Mouse (Mus musculus) kidney, adult 18-20 months (tissue): ENCODE results near the gene Tmcc2.

Experiments
- DNase-seq: peaks from one replicate; pipeline ENCODE4 v3.0.0; 2021

Tmcc2 gene

DNA sequence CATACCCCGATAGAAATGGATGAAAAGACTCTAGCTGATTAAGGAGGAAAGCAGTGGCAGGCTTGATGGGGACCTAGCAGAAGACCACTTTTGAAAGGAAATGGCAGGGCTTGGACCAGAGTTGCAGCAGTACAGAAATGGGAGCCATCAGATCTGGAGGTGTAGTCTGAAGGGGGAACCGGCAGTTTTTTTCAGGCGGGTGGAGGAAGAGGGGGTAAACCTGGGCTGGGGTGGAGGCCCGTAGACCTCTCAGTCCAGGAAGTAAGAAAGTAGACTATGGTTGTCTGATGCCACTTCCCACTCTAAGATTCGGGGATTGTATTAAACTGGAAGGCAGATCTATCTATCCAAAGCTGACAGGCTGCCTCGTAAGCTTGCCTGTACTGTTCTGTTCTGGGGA, 54.2 kb downstream of the Tmcc2 start:
- DNase-seq, result no peak

DNA sequence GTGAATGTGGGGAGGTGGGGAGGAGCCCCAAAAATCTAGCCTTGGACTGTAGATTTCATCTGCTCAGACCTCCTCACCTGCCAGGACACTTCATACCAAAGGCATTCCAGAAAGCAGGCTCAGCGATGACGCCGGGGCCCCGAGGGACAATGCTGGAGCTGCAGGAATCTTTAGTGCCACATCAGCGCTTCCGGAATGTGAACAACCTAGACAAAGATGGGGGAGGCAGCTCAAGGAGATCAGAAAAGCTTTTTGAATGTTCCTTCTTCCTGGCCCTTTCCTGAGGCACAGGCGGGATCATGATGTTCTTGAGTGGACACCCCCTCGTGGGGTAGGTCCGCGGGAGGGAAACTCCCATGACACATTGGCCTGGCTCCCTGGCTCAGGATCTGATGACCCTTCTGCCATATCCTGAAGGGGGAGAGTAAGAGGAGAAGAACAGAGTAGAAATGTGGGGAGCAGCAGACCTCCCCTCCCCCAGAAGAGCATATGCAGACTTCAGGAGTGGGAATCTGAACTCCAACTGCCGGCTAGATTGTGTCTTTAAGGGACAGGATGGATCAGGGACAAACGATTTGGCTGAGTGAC, 55.6 kb downstream of the Tmcc2 start:
- peak; percentile 77 for DNase-seq

DNA sequence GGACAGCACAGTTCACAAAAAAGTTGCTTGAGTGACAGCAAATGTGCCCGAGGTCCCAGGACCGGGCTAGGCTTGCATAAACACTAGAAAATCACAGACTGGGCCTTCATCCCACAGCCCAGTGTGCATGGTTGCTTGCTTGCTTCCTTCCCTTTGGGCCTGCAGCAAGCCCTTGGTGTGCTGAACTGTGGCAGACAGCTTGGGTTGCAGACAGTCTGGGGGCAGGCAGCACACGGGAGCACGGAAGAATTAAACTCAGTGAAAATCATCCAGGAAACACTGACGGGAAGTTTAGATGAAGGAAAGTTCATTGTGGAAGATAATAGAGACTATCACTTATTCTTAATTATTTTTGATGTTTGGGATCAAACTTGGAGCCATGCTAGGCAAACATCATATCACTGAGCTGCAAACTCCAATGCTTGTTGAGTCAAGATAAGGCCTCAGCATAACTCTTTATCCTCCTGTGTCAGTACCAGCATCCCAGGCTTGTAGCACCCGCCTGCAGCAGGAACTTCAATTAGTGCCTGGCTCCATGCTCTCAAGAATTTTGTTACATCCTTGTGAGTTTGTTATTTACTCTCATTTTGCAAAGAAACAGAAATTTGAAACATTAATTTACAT, 56.8 kb downstream of the Tmcc2 start:
- no peak for DNase-seq

DNA sequence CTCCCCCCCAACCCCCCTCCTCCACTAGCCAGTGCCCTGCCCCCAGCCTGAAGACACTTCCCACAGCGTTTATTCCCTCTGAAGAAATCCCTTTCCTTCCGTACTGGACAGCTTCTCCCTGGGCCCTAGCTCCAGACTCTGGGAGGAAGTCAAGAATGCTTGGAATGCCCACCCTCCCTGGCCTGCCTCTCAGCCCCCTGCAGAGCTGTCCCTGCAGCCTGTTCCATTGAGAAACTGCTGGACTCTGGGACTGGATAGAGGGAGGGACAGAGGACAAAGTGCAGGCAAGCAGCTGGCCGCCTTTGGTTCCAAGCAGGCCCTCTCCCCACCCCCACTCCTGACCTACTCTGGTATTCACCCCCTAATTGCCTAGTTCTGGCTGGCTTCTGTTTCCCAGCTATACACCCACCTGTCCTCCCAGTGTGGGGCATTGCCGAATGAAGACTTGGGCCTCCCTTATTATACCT, 57.4 kb downstream of the Tmcc2 start:
- peak; percentile 88 for DNase-seq

DNA sequence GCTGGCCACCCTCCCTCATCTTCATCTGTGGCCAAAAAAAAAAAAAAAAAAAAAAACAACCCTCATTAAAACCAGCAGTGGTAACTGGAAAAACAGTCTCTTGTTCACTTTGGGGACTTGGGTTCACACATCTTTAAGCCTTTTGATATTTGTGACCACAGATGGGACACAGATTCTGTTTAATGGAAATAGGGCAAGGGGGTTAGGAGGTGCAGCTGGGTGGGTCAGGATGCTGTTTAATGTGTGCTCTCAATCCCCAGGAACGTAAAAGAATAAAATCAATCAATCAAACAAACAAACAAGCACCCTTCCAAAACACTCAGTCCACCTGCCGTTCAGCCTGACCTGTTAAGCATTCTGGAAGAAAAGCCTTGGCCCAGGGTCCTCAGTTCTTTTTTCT, 57.9 kb downstream of the Tmcc2 start:
- DNase-seq, result no peak

DNA sequence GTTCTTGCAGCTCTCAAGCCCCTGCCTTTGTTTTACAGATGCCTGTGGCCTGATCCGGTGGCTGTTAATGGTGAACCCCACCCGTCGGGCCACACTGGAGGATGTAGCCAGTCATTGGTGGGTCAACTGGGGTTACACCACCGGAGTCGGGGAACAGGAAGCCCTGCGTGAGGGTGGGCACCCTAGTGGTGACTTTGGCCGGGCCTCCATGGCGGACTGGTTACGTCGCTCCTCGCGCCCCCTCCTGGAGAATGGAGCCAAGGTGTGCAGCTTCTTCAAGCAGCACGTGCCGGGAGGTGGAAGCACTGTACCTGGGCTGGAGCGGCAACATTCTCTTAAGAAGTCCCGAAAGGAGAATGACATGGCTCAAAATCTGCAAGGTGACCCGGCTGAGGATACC, 59.8 kb downstream of the Tmcc2 start:
- DNase-seq, result peak; percentile 39

DNA sequence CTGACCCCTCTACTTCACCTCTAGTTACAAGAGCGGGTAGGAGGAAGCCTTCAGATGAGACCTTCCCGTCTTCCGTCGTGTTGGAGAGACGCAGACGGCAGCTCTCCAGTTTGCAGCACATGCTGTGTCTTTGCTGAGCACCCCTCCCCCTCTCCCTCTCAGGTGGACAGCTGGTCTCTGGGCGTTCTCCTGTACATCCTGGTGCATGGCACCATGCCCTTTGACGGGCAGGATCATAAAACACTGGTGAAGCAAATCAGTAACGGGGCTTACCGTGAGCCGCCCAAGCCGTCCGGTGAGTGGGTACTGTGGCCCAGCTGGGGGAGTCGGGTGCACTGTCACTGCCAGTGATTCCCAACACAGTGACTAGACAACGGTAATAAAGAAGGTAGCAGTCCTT, 60.7 kb downstream of the Tmcc2 start:
- DNase-seq, result no peak

DNA sequence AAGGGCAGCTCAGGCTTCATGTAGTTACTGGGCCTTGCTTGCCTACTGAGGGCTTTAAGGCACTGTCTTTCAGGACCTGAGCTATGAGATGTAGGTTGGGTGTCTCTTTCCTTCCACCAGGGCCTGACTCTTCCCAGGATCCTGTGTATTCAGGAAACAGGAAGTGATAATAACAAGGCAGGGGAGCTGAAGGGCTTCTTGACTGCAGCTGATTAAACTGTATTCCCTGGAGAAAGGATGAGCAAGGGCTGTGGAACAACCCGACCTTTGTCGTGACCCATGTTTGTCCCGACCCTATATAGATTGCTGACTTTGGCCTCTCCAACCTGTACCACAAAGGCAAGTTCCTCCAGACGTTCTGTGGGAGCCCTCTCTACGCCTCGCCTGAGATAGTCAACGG, 61.4 kb downstream of the Tmcc2 start:
- DNase-seq, result no peak

DNA sequence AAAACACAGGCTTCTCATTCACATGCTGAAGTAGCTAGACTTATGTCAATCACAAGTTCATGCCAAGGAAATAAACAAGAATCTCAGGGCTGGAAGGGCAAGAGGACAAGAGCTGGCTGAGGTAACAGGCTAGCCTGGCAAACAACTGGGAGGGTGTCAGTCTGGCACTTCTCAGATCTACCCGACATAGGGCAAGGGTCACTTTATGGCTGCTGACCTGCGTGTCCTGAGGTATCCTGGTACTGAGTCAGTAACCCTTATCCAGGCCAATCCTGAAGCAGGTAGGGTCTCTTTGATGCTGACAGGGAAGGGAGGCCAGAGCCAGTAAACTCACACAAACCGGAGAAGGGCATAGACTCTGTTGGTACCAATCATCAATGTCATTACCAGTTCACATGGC, 62.5 kb downstream of the Tmcc2 start:
- DNase-seq, result peak; percentile 66

DNA sequence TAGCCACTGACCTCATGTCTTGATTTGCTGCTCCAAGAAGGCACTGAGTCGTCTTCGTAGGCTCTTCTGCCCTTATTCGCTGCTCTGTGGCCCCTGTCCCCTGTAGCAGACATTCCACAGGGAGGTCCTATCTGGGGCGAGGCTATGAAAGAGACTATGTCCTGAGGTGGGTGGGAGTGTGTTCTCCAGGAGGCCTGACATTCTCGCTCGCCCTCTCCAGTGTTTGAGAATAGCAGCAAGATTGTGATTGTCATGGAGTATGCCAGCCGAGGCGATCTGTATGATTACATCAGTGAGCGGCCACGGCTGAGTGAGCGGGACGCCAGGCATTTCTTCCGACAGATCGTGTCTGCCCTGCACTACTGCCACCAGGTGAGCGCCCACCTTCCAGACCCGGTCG, 63.6 kb downstream of the Tmcc2 start:
- DNase-seq, result no peak

DNA sequence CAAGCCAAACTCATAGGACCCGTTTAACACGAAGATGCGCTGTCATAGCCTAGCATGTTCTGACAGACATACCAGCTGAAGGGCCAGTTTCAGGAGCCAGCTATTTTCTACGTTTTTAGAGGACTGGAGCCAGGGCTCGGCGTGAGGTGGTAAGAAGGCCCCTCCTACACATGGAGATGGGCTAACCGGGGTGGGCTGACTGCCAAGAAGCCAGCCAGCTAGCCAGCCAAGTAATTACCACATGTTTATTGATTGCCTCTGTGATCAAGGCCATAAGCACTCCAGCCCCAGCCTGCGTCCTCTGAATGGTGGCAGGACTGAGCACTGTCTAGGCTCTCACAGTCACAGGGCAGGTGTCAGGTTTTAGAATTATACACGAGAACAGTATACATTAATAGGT, 64.3 kb downstream of the Tmcc2 start:
- DNase-seq, result peak; percentile 65

DNA sequence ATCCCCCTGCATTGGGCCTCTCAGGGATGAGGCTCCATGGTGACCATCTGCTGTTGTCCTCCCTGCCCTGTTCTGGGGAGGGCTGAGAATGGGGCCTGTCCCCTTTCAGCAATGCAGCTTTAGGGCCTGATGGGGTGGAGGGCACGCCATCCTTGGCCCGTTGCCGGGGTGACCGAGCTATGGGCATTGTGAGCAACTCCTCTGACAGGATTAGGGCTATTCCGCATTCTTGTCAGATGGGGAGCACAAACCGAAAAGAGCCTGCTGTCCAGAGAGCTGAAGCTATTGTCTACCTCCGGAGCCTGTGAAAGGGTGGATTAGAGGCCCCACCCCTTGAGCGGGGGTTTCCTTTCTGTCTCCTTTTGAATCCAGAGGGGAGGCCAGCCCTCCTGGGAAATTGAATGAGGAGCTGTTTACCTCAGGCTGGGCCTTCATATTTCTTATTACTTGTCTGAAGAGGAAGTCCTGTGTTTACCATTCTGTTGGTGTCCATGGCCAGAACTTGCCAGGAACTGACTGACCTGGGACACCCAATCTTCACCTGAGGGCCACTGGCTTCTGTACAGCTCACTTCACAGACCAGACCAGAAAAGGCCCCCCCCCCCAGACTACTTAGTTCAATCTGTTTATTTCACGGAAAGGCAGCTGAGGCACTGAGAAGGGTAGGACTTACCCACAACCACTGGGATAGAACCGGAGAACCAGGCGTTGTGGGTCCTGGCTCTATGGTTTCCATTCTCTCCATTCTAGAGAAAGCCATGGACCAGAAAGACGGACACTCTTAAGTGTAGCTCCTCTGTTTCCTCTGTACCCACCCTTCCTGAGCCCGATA, 68.2 kb downstream of the Tmcc2 start:
- DNase-seq, result peak; percentile 51

DNA sequence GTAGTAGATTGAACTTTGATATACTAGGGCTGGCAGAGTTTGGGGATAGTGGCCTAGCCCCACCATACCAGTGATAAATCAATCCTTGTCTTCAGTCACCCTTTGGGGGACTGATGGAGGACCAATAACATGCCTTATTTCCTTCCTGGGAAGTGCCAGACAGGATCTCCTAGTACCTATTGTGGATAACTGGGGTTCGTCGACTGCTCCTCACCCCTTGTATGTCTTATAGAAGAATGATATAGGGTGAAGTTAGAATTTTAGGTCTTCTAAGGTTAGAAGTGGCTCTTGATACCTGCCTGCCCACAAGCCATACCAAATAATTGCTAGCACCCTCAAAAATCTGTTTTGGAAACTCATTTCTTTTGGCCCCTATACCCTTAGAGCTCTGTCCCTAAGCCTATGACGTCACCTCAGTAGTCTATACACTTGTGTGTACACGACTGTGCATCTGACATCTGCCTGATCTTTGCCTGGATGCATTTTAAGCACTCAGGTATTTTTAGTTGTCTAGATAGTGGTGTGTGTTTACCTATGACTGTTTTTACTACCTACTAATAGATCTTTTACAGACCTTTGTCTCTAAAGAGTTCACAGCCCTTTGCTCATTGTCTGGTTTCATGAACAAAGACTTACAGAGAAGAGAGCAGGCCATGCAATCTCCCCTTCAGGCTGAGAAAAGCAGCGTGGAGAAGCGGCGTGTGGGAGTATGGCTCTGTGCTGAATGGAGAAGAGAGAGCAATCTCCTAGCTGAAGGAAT, 69.1 kb downstream of the Tmcc2 start:
- no peak for DNase-seq

DNA sequence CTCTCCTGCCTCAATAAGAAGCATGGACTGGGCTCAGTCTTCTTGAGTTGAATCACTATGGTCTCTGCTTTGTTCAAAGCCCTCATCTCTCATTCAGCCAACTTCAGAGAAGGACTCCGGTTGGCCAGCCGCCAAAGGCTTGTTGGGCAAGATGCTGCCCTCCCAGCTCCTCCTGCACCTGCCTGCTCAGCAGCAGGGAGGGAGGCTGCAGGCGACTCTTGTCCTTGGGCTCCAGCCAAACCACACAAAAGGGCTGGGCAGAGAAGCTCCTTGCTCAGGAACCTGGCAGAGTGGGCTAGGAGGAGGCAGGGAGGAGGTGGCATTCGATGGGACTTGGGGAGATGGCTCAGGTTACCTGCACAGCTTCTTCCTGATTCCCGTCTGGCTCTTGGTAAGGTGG, 71.8 kb downstream of the Tmcc2 start:
- DNase-seq, result peak; percentile 89

DNA sequence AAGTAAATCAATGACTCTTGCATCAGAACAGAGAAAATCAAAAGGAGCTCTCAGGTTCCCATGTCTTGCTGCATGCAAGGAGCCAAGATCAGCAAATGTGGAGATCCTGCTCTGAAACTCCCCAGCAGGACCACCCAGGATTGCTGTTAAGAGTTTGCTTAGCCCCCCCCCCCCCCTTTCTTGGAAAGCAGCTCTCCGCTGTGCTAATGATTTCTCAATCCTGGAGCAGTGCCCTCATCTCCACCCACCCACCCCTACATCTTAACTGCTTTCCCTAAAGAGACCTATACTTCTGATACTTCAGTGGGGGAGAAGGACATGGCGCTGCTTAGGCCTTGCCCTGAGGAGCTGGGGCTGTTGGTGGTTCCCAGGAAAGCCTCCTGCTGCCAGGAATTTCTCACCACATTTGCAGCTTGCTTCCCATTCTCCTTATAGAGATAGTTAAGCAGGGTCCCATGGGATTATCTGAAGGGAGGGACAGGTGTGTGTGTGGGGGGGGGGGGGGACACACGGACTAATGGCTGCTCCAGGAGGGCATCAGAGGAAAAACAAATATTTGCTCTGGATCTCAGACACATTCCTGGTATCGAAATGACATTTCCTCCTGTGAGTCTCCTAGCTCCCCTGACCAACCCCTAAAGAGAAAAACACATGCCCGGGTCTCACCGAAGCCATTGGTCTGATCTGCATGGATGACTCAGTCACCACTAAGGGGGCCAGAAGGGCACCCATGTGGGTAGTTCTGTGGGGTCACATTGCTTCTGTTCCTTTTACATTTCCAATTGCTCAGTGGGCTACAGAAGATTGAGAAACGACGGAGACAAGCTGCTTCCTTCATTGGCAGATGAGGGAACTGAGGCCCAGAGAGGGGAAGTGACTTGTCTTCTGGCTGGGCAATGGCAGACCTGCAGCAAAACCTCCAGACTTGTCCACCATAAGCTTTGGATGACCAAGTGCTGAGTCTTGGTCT, 72.9 kb downstream of the Tmcc2 start:
- no peak for DNase-seq

DNA sequence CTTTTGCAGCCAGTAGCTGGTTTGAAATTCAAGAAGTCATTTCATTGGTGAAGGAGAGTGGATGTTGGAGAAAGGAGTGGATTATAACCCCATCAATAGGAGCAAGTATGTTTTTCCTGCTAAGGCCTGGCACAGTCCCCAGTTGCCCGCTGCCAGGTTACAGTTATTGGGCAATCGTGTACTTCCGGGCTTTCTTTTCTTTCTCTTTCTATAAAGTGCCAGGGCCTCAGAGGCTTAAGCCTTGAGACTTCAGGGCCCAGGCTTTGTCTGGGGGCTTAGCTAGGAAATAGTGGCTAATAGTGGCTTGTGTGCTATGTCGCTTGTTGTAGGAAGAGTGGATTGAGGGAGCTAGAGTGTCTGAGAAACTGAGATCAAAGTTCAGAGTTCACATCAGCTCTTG, 73.7 kb downstream of the Tmcc2 start:
- DNase-seq, result peak; percentile 72

DNA sequence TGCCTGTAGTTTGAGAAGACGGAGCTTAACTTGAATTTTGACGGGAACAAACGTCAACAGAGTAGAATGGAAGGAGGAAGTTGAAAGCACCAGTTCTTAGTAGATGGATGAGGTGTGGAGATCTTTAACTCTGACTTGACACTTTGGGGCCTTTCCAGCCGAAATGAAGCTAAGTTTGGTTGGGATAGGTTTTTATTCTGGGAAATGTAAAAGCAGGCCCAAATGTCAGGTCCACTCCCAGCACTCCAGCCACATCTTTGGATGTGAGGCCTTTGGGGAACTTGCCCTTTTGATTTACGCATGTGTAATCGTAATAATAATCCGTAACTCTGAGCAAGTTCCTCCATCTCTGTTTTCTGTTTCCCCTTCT, 74.5 kb downstream of the Tmcc2 start:
- no peak for DNase-seq

DNA sequence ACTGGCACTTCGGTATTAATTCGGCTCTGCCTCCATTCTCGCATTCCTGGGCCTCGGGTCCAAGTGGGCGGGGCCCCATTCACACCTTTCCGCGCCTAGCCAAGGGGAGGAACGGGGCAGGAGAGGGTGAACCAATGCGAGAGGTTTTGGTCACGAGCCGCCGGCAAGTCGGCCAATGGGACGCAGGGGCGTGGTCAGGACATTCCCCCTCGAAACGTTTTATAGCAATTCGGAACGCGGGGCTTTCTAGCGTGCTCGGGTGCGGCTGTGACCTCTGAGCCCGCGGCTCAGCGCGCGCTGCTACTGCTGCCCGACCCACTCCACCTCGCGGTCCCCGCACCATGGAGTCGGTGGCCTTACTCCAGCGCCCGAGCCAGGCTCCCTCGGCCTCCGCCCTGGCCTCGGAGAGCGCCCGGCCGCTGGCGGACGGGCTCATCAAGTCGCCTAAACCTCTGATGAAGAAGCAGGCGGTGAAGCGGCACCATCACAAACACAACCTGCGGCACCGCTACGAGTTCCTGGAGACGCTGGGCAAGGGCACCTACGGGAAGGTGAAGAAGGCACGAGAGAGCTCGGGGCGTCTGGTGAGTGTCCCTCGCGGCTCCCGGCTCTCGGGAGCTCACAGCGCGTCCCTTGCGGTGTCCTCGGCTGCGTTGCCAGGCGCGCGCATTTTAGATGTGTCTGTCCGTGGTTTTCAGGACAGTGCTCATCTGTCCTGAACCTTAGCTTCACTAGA, 75.0 kb downstream of the Tmcc2 start, which contains the start of gene Nuak2:
Gene Nuak2 (plus strand): TSS at position 238 of the 736 bp plus-strand sequence.
- DNase-seq, result peak; percentile 97

DNA sequence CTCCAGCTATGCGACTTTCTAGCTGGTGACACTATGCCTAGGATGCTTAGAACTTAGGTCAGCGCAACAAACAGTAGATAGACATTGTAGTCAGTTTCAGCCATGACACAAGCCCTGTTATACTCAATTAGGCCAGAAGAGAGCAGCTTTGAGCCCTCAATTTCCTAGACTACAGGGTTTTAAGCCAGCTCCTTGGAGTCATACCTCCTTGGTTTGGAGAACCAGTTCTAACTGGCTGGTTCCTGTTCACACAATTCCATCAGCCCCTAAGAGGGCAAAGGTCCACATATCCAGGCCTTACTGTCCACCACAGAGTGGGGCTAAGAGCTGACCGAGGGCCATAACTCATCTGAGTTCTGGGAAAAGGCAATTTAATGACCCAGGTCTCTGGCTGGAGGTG, 78.4 kb downstream of the Tmcc2 start:
- DNase-seq, result peak; percentile 84

DNA sequence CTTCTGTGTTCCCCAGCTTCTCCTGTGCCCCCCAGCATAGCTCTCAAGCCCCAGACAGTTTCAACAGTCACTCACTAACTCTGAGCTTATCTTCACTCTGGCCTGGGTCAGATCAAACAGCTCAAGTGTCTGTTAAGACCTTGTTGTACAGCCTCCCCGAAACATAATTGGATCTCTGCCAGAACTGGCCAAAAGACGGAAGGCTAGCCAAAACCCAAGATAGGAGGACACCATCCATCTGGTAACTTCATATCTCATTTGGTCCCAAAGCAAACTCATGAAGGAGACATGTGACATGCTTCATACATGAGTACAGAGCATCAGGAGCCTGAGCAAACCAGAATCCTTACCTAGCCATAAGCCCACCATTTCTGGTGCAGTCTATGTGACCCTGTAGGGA, 79.0 kb downstream of the Tmcc2 start:
- DNase-seq, result no peak

DNA sequence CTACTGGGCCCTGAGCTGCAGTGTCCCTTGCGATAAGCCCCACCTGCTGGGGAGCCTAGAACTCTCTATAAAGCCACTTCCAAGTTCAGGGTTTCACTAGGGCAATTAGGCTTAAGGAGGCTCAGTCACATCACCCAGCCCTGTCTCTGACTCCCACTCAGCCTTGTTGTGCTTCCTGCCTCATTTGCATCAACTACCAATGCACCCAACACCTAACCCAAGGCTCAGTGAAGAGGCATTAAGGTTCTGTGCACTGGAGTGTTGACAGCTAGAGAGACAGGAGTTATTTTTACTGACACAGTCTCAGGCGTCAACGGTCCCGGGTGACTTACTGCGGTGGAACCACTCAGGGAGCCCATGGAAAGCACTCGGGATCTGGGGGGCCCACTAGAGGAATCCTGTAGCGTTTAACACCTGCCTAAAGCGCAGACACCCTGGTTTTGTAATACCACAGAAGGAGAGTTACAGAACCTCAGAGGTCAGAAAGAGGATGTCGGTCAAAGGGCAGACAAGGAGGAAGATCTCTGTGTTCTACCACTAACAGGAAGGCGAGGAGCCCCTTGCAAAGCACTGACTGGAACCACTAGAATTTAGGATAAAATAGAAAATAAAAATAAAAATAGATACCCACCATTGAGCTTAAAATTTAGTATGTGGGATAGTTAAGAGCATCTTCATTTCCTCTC, 79.8 kb downstream of the Tmcc2 start:
- DNase-seq, result peak; percentile 58
